Mouse (Mus musculus) adrenal gland, postnatal 4 days (tissue): ENCODE data around the gene Psen2. TPM values are rescaled to one million over a fixed set of nuclear protein-coding genes. Genes with fewer than 3 reads are reported as not detected.
A peak's percentile ranks its signal among the peaks of the same experiment; 100 is the strongest.

Source experiments
- DNase-seq, 2 experiments: peaks; one replicate each; pipeline ENCODE4 v3.0.0; 2021 to 2022; ENCODE audit warnings: low spot score in 2 of 2, mixed read lengths in 2 of 2
- long read RNA-seq, 2 experiments: library from polyadenylated mRNA; stranded (forward); transcript quantifications; one replicate each; pipeline ENCODE4 v2.0.0; 2021
- total RNA-seq, 2 experiments: library from RNA; stranded (reverse); gene quantifications; 2 replicates each; pipeline ENCODE4 v1.2.3; 2021

Gene Psen2
- 10 to 100 TPM; 40.2 to 45.4 TPM for total RNA-seq
- long read RNA-seq, experiment 1, transcript Psen2-205 (11 exons, 1,997 nt) = major isoform, 7 of 18 reads
- long read RNA-seq, experiment 1, partial matches to known transcripts = 4 of 18 reads
- long read RNA-seq, experiment 1, other reads (novel, unspliced or antisense) = 7 of 18 reads
- long read RNA-seq, experiment 2, transcript Psen2-205 (11 exons, 1,997 nt) = major isoform, 8 of 36 reads
- long read RNA-seq, experiment 2, partial matches to known transcripts = 7 of 36 reads
- long read RNA-seq, experiment 2, other reads (novel, unspliced or antisense) = 18 of 36 reads

DNA sequence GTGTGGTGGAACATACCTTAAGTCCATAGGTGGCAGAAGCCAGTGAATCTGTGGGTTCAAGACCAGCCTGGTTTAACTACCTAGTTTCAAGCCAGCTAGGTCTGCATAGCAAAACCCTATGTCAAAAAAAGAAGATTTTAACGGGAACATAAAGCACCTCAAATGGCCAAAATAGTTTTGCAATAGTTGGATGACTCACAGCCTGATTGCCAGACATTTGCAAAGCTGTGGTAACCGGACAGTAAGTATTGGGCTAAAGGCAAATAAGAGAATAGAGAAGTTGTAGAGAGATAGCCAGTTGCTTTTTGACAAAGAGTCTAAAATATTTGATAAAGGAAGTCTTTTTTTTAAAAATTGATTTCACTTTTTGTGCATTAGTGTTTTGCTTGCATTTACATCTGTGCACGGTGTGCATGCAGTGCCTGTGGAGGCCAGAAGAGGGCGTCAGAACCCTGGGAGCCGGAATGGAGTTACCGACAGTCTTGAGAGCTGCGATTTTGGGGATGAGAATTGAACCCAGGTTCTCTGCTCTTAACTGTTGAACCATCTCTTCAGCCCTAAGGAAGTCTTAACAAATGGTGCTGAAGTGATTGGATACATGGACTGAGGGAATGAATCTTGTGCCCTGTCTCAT, at the start of gene Psen2:
Gene Psen2, minus strand, starts transcription at position 75 of the 634 bp plus-strand sequence.
- DNase-seq = no peak

DNA sequence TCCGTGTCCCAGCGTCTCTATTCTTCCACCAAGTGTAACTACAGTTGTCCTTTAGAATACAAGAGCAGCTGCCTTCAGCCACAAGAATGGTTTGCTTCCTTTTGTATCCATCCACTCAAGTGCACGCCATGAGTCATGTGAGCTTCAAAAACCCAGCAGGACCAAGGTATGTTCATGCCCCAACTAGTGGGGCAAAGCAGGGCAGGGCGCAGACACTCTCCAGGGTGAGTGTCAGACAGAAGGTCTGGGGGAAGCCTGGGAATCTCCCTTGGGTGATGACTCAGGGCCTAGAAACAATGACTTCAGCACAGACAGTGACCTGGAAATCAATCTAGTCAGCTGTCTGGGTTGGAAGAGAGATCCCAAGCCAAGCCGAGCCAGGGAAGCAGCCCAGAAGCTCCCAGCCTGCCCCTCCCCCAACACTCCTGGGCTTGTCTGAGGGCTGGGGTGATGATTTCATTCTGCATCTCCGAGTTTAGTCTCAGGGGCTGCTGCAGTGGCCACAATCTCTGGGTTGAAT, 49.6 kb upstream of the Psen2 start:
- DNase-seq = no peak

DNA sequence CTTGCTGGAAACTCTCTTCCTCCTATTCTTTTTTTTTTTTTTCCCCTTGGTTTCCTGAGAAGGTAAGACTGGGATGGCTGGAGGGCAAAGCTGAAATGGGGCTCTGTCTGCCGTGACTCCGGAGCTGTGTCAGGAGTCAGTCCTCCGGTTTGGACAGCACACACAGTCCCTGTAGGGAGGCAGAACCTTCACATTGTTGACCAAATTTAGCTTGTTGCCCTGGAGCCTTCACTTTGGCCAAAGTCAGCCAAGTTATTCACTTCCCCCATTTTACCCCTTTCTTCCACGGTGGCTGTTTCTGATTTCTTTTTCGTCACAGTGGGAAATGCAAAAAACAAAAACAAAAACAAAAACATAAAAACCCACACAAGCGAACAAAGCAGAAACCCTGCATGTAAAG, 49.0 kb upstream of the Psen2 start:
- DNase-seq = no peak

DNA sequence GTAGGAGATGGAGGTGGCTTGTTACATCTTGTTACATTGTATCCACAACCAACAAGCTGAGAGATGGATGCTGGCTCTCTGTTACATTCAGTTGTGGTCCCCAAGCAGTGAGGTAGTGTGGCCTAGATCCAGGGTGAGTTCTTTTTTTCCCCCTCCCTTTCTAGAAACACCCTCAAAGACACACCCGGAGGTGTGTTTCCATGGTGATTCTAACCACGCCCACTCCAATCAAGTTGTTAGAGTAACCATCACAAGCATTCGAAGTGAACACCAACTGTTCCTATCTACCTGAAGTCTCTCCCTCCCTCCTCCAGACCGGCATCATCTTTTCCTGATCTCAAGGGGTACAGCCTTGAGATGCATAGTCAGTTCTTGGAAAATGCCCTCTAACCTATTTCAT, 45.7 kb upstream of the Psen2 start:
- DNase-seq = no peak

DNA sequence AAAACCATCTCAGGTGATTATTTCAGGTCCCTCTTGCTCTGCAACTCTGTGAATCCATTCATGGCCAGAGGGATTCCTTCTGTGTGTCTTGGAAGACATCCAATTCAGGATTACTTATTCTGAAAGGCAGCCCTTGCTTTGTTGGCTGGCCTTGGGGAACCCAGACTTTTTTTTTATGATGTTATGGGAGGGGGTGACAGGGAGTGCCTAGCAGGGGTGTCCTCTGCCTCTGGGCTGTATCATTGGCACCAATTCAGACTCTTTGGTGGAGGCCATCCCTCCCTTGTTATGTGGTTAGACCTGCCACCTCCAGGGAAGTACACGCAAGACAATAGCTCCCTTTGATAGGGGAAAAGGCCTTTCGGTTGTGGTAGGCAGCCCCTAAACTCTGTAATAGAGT, 44.4 kb upstream of the Psen2 start:
- DNase-seq = no peak

DNA sequence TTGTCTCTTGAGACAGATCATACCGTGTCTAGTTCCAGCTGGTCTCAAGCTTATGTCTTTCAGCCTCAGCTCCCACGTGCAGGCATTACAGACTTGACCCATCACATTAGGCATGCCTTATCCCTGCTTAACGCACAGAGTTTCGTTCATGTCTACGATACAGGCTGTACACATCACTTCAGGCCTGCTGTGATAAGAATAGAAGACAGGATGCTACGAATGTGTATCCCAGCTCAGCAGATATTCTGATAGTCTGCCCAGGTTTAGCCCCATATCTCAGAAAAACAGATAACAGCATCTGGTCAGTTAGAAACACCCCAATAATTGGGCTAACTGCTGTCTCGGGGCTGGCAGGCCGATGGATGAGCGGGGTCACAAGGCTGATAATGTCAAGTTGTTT, 43.7 kb upstream of the Psen2 start:
- no peak for DNase-seq

DNA sequence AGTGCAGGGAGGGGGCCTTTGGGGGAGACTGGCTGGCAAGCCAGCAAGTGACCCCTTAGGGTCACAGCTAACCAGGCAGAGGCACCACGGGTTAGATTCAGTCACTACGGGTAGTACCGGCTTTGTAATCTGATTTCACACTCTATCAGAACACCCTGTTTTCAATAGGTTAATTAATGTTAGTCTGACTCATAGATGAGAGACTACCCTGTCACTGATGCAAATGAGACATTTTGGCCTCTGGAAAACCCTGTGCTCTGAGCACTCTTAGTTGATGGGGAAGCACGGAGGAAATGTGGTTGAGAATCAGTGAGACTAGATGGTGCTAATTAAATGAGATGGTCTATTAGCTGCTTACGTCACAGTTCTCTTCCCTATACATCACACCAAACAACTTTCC, 40.4 kb upstream of the Psen2 start:
- no peak for DNase-seq

DNA sequence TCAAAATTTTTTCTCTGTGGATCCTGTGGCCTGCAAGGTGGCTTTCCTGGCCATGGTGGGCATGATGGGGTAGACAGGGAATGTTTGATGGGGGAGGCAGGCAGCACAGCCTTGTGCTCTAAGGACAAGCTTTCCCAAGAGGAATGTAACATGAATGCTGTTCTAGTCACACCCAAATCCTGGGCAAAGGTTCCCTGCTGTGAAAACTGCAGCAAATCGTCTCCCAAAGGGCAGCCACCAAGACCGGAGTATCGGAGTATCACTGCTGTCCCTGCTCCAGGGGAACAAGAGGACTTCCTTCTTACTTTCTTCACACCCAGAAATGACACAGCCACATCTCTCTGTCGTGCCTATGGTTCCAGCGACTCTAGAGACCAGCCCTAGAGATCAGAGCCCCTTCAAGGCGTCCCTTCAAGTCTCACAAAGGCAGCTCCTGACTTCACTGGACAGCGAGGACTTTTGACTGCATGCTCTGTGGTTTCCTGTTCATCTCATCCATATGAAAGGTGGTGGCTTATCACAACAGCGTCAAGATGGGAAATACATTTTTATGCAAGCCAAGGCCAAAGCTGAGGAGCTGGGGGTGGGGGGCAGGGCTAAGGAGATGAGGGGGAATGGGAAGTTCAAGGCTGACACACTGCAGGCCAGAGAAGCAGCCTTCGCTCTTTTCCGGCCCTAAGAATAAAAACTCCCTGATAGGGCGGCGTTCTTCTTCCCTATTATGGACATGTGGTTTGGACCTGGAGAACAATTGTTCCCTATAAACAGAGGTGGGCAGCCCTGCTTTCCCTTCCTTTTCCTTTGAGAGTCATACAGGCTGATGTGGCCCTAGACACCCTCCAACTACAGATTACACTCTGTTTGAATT, 39.2 kb upstream of the Psen2 start:
- no peak for DNase-seq

DNA sequence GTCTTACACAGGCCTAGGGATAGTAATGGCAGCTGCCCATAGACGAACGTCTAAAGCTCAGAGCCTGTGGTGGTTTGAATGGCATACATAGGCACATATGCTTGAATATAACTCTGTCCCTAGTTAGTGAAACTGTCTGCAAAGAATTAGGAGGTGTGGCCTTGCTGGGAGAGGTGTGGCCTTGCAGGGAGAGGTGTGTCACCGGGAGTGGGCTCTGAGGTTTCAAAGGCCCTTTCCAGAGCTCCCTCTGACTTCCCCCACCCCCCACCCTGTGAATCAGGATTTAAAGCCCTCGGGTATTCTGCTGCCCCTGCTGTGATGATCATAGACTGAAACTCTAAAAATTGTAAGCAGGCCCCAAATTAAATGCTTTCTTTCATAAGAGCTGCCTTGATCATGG, 37.8 kb upstream of the Psen2 start:
- no peak for DNase-seq

DNA sequence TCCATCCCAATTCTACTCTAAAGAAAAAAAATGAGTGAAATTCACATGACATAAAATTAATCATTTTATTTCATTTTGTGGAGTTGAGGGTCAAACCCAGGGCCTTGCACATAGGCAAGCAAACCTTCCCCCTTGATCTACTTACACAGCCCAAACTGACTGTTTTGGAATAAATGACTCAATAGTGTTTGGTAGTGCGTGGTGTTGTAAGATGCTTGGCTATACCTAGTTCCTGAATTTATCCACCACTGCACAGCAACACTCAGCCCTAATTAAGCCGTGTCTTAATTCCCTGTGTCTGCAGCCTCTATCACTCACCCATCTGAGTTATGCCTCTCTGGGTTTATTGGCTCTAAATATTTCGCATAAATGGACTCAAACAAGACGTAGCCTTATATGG, 37.1 kb upstream of the Psen2 start:
- no peak for DNase-seq

DNA sequence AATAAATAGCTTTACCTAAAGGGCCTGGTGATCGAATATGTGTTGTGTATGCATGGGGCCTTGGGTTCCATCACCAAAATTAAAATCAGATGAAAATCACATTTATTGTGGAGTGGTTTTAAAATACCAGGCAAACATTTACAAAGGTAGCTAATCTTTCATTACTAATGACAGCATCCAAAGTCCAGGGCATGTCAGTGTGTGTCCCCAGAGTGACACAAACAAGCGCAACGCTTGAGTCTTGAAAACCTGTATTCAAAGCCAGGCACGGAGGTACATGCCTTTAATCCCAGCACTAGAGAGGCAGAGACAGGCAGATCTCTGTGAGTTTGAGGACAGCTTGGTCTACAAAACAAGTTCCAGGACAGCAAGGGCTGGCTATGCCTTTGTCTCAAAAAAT, 36.5 kb upstream of the Psen2 start:
- no peak for DNase-seq

DNA sequence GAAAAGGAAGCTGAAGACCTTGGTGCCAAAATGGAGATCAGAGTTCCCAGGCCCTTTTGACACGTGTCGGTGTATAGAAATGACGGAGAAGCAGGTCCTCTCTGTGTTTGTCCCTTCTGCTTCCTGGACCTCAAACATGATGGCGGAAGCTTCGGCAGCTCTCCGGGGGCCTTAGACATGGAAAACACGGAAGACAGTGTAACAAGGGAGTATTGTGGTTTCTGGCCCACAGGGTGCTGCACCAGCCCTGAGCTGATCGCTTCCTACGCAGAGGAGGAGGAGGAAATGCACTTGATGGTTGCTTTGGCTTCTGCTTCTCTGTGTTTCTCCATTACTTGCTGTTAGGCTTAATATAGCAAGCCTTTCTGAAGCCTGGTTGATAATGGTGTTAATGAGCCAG, 32.9 kb upstream of the Psen2 start:
- no peak for DNase-seq

DNA sequence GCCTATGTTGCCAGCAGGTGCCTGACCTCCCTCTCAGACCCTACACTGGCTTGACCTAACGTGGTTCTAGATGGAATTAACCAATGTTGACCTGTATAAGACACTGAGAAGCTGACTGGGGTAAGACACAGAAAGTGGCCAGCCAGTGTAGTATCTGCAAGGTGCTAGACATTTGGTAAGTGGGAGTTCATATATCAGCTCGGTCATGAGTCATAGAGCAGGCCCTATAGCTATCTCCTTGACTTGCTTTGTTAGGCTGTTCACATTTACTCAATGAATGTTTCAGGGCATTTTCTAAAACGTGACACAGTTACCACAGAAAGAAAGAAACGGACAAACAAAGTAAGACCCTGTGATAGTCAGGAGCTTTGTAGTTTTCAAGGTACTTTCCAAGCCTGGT, 27.1 kb upstream of the Psen2 start:
- DNase-seq = no peak

DNA sequence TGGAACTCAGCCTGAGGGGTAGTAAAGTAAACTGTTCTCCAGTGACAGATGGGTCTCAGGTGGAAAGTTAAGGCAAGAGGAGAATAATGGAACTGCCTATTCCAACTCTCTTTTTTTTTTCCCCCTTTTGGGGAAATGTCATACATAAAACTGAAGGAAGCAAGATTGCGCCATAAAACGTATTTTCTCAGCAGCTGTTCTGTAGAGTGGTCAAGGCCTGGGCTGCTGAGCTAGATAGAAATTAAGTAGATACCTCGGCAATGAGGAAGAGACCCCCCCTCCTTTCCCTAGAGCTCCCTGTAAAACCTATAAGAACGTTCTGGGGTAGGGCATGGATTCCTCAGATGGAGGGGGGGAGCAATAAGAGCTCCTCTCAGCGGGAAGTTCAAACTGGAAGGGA, 26.6 kb upstream of the Psen2 start:
- no peak for DNase-seq

DNA sequence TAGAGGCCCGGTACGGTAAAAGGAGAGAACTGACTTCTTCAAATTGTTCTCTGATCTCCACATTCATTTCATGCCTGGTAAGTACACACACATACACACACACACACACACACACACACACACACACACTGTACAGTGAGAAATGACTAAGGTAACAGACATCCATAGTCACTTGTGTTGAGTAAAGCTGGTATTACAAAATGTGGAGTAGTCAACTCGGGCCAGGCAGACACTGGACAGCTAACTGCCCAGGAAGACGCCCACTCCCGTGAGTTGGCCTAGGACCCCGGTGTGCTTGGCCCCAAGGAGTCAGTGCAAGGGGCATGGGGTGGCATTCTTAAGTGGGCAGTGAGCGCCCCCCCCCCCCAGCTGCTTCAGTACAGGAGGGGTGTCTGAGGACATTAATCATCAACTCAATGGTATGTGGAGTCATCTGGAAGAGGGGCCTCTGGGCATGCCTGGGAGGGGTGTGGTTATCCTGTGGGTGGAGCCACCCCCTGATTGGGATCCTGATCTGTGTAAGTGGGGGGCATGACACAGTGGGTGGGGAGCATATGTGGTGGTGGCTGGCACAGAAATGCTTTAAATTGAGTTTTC, 25.7 kb upstream of the Psen2 start:
- DNase-seq = no peak

DNA sequence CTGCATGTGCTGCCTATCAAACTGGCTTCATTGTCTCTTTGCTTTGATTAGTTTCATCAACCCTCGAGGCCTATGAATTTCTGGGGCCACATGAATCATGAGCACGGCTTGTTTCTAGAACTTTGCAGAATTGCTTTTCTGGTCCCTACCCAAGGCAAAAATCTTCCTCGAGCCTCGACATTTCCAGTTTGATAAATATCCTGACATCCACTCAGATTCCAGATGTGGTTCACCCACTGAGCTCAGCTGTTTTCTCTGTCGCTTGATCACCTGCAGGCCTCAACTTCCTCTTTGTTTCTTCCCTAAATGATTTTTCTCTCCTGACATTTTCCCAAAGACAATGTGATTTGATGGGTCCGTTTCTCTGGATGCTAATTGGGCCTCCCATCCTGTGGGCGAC, 25.0 kb upstream of the Psen2 start:
- no peak for DNase-seq

DNA sequence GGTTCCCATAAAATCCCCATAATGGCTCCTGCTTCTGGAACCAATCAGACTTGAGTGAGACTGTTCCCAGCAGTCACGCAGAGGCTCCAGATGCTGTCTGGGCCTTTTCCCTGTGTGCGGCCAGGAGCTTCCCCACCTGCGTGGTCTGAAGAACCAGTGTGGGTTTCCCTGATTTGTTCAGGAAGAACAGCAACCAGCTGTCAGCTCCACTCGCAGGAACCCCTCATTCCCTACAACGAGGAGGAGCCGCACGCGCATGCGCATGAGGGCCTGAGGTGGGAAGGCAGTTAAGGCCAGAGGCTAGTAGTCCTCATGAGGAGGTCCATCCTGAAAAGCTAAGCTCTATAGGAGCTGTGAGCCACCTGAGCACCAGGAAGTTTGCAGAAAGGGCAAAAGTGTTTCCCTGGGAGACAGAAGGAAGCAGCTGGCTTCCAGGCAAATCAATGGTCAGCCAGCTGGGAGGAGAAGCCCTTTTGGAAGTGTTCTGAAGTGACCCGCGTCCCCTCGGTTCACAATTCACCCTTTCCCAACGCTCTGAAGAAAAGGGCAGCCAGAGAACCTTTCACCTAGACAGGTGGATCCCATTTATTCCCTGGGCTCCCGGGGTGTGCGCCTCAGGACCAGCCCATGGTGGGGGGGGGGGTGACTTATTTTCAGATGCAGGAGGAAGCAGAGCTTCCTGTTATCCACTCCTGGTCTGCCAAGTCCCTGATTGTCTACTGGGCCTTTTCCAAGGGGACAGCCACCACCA, 23.0 kb upstream of the Psen2 start:
- DNase-seq = no peak

DNA sequence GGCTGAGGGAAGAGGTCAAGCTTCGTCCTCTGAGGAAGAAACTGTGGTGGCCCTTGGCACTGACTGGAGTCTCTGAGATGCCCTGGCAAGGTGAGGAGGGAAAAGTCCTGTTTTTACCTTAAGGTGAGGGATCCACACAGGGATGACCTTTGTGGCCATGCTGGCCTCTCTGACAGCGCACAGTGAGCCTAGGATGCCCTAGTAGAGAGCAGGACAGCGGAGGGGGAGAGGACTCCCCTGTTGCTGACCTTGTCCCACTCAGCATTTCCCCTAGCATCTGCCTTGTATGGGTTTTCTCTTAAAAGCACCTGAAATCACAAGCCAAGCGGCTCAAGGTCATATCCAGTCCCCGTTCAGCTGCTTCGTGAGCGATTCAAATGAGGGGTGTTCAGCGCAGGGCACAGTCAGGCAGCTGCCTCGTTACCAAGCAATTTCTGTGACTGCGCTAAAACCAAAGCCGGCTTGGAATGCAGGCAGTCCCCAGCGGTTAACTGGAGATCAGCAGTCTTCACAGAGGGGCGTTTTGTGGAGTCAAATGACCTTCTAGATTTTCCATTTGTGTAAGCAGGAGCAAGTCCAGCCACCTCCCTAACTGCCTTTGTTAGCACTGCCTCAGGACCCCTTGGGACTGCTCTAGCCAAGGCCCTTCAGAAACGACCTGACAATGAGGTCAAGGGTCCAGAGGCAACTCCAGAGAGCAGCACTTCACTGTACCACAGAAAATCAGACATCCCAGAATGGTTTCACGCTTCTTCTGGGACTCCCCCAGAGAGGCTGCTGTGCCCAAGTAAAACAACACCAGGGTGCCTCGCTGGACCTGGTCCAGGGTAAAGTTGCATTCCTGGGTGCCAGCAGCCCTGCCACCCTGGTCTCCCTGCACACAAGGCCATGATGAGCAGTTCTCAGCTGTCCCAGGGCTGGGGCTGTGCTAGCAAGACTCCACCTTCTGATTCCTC, 20.9 kb upstream of the Psen2 start:
- no peak for DNase-seq

DNA sequence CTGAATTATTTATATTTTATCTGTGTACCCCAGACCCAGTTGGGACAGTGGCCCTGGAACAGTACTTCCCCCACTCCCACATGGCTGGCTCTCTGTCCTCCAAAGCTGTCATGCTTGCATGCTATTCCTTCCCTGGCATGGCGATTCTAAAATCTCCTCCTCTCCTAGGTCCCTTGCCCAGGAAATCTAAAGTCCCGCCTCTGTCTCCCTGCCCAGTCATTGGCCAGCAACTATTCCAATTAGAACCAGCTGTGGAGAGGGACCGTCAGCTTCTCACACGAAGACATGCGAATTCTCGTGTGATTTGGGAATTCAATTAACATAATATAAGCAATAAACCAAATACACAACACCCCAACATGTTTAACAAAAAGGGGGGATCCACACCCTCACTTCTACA, 19.3 kb upstream of the Psen2 start:
- DNase-seq = no peak

DNA sequence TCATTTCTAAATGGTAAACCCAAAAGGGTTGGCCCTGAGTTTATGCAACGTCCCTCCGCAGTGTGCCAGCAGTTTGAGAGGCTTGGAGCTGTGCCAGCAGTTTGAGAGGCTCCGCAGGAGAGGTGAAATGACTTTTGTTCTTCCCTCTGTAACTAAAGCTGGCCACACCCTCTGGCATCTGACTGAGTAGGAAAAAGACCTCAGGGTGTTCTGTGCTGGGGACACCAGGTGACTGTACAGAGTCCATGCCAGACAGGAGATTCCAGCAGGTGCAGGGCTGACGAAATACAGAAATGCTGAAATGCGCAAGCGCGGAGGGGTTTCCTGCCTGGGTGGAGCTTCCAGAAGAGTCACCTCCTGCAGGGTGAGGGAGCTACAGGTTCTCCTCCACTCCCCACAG, 16.4 kb upstream of the Psen2 start:
- DNase-seq = peak in 1 of 2 experiments; percentile 33
